Mouse (Mus musculus) ES-E14 (cell line): ENCODE measurements around the gene Gpr62. TPM values are rescaled to one million over a fixed set of nuclear protein-coding genes. Genes with fewer than 3 reads are reported as not detected.

Source experiments
- DNase-seq: peaks from one replicate; pipeline ENCODE4 v3.0.0-alpha.2; 2013; ENCODE audit warnings: low read depth, low spot score
- H3K27ac ChIP-seq: 2 replicates; pipeline ENCODE4 v1.5.1; 2012; ENCODE audit warnings: low read depth, mild to moderate bottlenecking, low read length, moderate library complexity, mixed read lengths; ENCODE audit not compliant: poor library complexity, insufficient read depth, severe bottlenecking
- H3K36me3 ChIP-seq: 2 replicates; pipeline ENCODE4 v1.6.1; 2012; ENCODE audit warnings: mild to moderate bottlenecking, low read length, moderate library complexity, mixed read lengths; ENCODE audit not compliant: control insufficient read depth, poor library complexity, insufficient read depth, severe bottlenecking
- H3K4me1 ChIP-seq, 2 experiments: fragments of 150-350 bp in 1 of 2; sonication (generic) in 1 of 2; 2 replicates each; pipeline ENCODE4 v1.6.1; 2012; ENCODE audit warnings: low read length in 2 of 2, mild to moderate bottlenecking in 1 of 2, mixed read lengths in 1 of 2; ENCODE audit not compliant: control insufficient read depth in 2 of 2, insufficient read depth in 2 of 2, poor library complexity in 1 of 2
- H3K4me3 ChIP-seq, 2 experiments: fragments of 150-350 bp in 1 of 2; sonication (generic) in 1 of 2; 2 replicates each; pipeline ENCODE4 v1.5.1; 2012; ENCODE audit warnings: low read length in 2 of 2, low read depth in 1 of 2, mild to moderate bottlenecking in 1 of 2, mixed read lengths in 1 of 2; ENCODE audit not compliant: insufficient read depth in 1 of 2, poor library complexity in 1 of 2, severe bottlenecking in 1 of 2
- H3K9ac ChIP-seq: 2 replicates; pipeline ENCODE4 v1.6.1; 2012; ENCODE audit warnings: low read depth, mild to moderate bottlenecking, low read length, mixed read lengths; ENCODE audit not compliant: poor library complexity, insufficient read depth, severe bottlenecking
- H3K9me3 ChIP-seq: fragments of 150-350 bp; sonication (generic); 2 replicates; pipeline ENCODE4 v1.6.1; 2012; ENCODE audit warnings: low read depth, mild to moderate bottlenecking, low read length; ENCODE audit not compliant: control insufficient read depth, insufficient read depth
- CHD2 ChIP-seq: IDR thresholded peaks from 2 replicates; pipeline ENCODE4 v1.6.1; 2014; ENCODE audit warnings: mild to moderate bottlenecking, low read depth, low read length, inconsistent platforms
- HCFC1 ChIP-seq: IDR thresholded peaks from 2 replicates; pipeline ENCODE4 v1.6.1; 2012; ENCODE audit warnings: low read length, inconsistent platforms, borderline replicate concordance; ENCODE audit not compliant: insufficient read depth
- MAFK ChIP-seq: IDR thresholded peaks from 2 replicates; pipeline ENCODE4 v1.6.1; 2014; ENCODE audit warnings: mild to moderate bottlenecking, low read depth, low read length, inconsistent platforms; ENCODE audit not compliant: insufficient read depth
- ZC3H11A ChIP-seq: IDR thresholded peaks from 2 replicates; pipeline ENCODE4 v1.6.1; 2012; ENCODE audit warnings: low read depth, mild to moderate bottlenecking, inconsistent platforms, low read length, borderline replicate concordance
- ZNF384 ChIP-seq: IDR thresholded peaks from 2 replicates; pipeline ENCODE4 v1.6.1; 2012; ENCODE audit warnings: low read depth, low read length, inconsistent platforms
- in situ Hi-C, 2 experiments: fragments of 600-800 bp; cut with MboI; formaldehyde crosslinking; loops; one replicate each; pipeline ENCODE4 v1.15.1; 2025; ENCODE audit warnings: low sequenced_read_pairs in 2 of 2, inconsistent platforms in 1 of 2; ENCODE audit not compliant: unreplicated experiment in 2 of 2
- total RNA-seq: library from RNA; depleted of rRNA; stranded (reverse); fragments of 300-350 nt; gene quantifications from 2 replicates; pipeline ENCODE4 v1.2.3, GENCODE M21; 2012

The Gpr62 gene
- total RNA-seq, 1 experiment, result 0.22 TPM

DNA sequence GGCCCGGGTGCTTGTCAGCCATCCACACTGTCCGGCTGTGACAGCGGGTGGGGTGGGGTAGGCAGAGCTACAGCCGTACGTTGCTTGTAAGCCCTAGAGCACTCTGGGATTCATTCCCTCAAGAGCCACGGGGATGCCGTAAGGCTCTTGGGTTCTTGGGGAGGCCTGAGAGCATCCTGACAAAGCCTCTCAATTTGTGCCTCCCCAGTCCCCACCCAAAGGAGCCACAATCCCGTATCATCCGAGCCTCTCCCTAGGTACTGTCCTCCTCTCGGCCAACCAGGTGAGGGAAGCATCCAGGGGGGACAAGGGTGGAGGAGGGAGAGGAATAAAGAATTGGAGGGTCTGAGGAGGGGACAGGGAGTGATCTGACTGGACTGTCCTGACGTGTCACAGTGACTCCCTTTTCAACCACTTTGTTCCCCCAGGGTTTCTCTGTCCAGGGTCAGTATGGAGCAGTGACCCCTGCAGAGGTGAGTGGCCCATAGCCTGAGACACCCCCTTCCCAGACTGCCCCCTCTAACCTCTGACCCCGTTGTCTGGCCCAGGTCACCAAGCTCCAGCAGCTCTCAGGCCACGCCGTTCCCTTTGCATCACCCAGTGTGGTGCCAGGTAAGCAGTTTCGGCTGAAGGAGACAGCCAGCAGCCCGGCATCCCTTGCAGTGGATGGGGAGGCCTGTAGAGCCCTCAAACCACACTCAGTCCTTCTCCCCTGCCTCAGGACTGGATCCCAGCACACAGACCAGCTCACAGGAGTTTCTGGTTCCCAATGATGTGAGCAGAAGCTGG is 3.9 kb downstream of the Gpr62 start:
- no peak for DNase-seq
- in situ Hi-C loops, result no loop called here
- Histone ChIP-seq H3K27ac (no peak overlapping the region), H3K9me3 (no peaks in the 10 kb centered on the region), H3K4me1 (peaks cover 11 to 50% of the 10 kb centered on the region in 2 experiments; a peak in 3 of 4 replicates), H3K4me3 (no peak overlapping the region), H3K9ac (no peak overlapping the region), H3K36me3 (peaks cover 30% of the 10 kb centered on the region)
- TF ChIP-seq ZC3H11A (no peak), CHD2 (no peak), HCFC1 (no peak), MAFK (no peak), ZNF384 (no peak)

DNA sequence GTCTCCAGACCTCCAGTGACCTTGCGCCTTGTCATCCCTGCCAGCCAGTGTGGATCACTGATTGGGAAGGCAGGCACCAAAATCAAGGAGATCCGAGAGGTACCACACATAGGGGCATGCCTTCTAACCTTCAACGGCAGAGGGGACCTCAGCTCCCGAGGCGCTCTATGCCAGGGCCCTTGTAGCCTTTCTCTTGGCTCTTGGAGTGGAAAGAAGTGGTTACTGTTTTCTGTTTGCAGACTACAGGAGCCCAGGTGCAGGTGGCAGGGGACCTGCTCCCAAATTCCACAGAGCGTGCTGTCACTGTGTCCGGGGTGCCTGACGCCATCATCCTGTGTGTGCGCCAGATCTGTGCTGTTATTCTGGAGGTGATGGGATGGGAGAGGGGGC is 4.7 kb downstream of the Gpr62 start:
- Histone ChIP-seq H3K4me1 (peaks cover 14 to 57% of the 10 kb centered on the region in 2 experiments), H3K9me3 (no peaks in the 10 kb centered on the region), H3K27ac (no peak overlapping the region), H3K9ac (no peak overlapping the region), H3K4me3 (no peak overlapping the region), H3K36me3 (peaks cover 30% of the 10 kb centered on the region)
- in situ Hi-C loops, result no loop called here
- DNase-seq, result no peak
- no peak for TF ChIP-seq CHD2

DNA sequence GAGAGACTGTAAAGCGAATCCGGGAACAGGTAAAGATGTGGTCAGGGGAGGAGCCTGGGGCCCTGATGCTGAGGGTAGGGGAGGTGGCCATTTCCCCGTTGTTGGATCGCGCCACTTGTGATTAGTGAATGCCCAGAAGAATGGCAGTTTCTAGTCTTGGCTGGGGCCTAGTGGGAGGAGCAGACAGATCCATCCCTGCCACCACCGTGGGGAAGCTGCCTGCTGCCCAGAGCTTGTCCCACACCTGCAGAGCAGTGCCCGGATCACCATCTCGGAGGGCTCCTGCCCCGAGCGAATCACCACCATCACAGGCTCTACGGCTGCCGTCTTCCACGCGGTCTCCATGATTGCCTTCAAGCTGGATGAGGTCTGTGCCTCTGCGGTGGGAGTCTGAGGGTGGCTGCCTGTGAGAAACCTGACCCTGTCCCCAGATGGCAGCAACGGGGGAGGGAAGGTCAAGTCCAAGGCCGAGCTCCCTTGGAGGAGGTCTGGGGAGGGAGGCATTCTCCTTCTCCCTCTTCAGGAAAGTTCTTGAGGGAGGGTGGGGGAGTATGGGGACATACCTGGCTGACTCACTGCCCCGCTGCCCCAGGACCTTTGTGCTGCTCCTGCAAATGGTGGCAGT is 5.2 kb downstream of the Gpr62 start:
- in situ Hi-C loops, result no loop called here
- Histone ChIP-seq H3K9me3 (no peaks in the 10 kb centered on the region), H3K27ac (no peak overlapping the region), H3K4me1 (peaks cover 14 to 56% of the 10 kb centered on the region in 2 experiments), H3K36me3 (peaks cover 30% of the 10 kb centered on the region), H3K9ac (no peak overlapping the region), H3K4me3 (no peak overlapping the region)
- DNase-seq, result no peak
- no peak for TF ChIP-seq ZNF384
- no peak for TF ChIP-seq CHD2
- no peak for TF ChIP-seq ZC3H11A
- no peak for TF ChIP-seq HCFC1
- no peak for TF ChIP-seq MAFK

DNA sequence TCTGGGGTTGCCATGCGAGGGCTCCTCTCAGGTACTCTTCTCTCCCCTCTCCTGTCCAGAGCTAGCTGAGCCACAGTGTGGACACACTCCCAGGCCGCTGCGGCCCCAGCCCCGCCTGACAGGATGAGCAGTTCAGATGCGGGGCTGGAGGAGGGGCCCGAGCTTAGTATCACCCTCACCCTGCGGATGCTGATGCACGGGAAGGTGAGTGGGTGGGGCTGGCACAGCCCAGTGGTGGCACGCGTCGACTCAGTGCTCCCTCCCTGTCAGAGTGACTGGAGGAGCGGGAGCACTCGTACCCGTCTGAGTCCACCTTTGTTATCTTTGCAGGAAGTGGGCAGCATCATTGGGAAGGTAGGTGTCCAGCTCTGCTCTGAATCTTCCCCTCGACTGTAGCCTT is 5.8 kb downstream of the Gpr62 start:
- Histone ChIP-seq H3K27ac (no peak overlapping the region), H3K4me1 (peaks cover 14 to 56% of the 10 kb centered on the region in 2 experiments), H3K4me3 (no peak overlapping the region), H3K36me3 (peaks cover 30% of the 10 kb centered on the region), H3K9me3 (no peaks in the 10 kb centered on the region), H3K9ac (no peak overlapping the region)
- in situ Hi-C loops, result no loop called here
- no peak for TF ChIP-seq HCFC1
- no peak for TF ChIP-seq MAFK
- TF ChIP-seq ZNF384, result no peak
- no peak for TF ChIP-seq CHD2
- no peak for TF ChIP-seq ZC3H11A
- no peak for DNase-seq
